Mouse (Mus musculus): ENCODE measurements around the gene Rtp3. TPM values are rescaled to one million over a fixed set of nuclear protein-coding genes. Genes with fewer than 3 reads are reported as not detected.

Gene Rtp3
- polyA plus RNA-seq, 2 experiments from 2014 or later, result not detected

DNA sequence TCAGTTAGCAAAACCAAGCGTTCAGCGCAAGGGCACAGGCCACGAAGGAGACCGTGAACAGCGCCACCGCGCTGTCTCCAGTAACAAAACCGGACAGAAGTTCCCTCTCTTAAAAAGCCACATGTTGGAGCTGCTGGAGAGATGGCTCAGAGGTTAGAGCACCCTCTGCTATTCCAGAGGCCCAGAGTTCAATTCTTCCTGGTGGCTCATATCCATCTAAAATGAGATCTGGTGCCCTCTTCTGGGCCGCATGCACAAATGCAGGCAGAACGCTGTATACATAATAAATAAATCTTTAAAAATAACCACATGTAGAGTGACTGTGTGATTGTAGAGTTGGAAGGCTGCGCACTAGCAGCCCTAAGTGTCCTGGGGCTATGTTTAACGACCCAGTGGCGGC lies 46.1 kb downstream of the Rtp3 start:
- ATAC-seq, result no peak

DNA sequence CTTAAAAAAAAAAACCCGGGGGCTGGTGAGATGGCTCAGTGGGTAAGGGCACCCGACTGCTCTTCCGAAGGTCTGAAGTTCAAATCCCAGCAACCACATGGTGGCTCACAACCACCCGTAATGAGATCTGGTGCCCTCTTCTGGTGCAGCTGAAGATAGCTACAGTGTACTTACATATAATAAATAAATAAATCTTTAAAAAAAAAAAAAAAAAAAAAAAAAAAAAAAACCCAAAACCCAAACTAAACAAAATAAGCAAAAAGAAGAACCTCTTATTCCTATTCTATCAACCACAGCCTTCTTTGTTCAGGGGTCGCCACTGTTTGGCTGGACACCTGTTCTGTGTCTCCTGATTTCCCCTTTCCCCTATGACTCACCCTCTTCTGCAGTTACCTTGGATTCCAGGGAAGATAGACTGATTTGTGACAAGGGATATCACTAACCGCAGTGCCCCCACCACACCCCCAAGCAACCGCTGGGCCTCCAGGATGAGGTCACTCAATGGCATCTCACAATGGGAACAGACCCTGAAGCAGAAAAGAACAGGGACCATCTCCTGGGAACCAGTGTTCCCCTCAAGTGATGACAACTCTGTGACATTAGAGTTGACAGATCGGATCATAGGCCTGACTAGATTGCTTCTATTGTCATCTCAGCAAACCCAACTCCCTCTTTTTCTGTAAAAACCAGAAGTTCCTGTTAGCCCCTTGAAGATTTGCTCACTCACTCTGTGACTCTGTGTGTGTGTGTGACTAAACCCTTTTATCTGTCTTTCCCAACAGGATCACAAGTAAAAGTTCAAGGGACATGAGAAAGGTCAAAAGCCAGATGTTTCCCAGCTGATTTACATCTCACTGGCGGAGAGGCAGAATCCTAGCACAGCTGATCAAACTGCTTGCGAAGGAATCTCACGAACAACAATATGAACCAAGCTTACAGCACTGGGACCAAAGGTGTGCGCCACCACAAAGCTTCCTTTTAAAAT lies 52.6 kb downstream of the Rtp3 start:
- no peak for ATAC-seq

DNA sequence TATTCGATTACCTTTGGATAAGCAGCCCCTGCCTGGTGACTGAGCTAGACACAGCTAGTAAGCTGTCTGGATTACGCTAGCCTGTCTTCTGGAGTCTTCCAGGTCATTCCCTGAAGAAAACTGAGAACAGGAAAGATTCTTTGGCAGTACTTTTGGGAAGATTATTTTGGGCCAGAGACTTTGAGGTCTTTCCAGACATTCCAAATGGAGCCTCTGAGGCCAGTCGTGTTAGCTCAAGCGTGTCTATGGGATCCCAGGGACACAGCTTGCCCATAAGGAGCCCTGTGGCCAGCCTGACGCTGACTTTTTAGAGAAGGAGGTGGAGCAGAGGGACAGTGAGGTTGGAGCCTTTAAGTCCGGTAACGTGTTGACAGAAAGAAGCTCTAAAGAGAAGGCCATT lies 54.4 kb downstream of the Rtp3 start:
- no peak for ATAC-seq

Other genes with a start within 250 kb of the Rtp3 start
- not detected for gene Myl3, start 248.7 kb downstream of the Rtp3 start, polyA plus RNA-seq (2017; shearing (Covaris generic))
- gene Pth1r, start 243.4 kb downstream of the Rtp3 start, polyA plus RNA-seq (2017; shearing (Covaris generic)), result not detected
- gene Prss42, start 192.4 kb downstream of the Rtp3 start, polyA plus RNA-seq (2017; shearing (Covaris generic)), result not detected
- gene Prss44, start 176.6 kb downstream of the Rtp3 start, polyA plus RNA-seq (2017; shearing (Covaris generic)), result under 1 TPM in 1 of 2 experiments, not detected in 1; 0.37 TPM
- not detected for gene Prss43, start 163.9 kb downstream of the Rtp3 start, polyA plus RNA-seq (2017; shearing (Covaris generic))
- gene Prss45, start 156.0 kb downstream of the Rtp3 start, polyA plus RNA-seq (2017; shearing (Covaris generic)), result not detected
- gene Prss46, start 146.1 kb downstream of the Rtp3 start, polyA plus RNA-seq (2017; shearing (Covaris generic)), result not detected
- gene Prss50, start 132.6 kb downstream of the Rtp3 start, polyA plus RNA-seq (2017; shearing (Covaris generic)), result not detected
- gene Als2cl, start 110.7 kb downstream of the Rtp3 start, polyA plus RNA-seq (2017; shearing (Covaris generic)), result 10 to 100 TPM in 1 of 2 experiments, 1 to 10 TPM in 1; 9.8 to 10.3 TPM
- 1 to 10 TPM in 1 of 2 experiments, under 1 TPM in 1; 0.90 to 2.2 TPM for gene Tmie, start 110.5 kb downstream of the Rtp3 start, polyA plus RNA-seq (2017; shearing (Covaris generic))
- gene Fam240a, start 73.7 kb downstream of the Rtp3 start, polyA plus RNA-seq (2017; shearing (Covaris generic)), result under 1 TPM in 1 of 2 experiments, not detected in 1; 0.95 TPM
- gene Tdgf1, start 44.4 kb downstream of the Rtp3 start, polyA plus RNA-seq (2017; shearing (Covaris generic)), result 1 to 10 TPM; 2.2 TPM
- gene Lrrc2, start 39.0 kb downstream of the Rtp3 start, polyA plus RNA-seq (2017; shearing (Covaris generic)), result under 1 TPM; 0.13 to 0.58 TPM
- gene Ltf, start 28.7 kb upstream of the Rtp3 start, polyA plus RNA-seq (2017; shearing (Covaris generic)), result not detected
- 10 to 100 TPM; 17.6 to 21.9 TPM for gene Ccrl2, start 66.9 kb upstream of the Rtp3 start, polyA plus RNA-seq (2017; shearing (Covaris generic))
- 10 to 100 TPM in 1 of 2 experiments, 1 to 10 TPM in 1; 8.3 to 12.2 TPM for gene Lrrfip2, start 127.0 kb upstream of the Rtp3 start, polyA plus RNA-seq (2017; shearing (Covaris generic))